ENCODE assay signal across 10 mouse cellular contexts in genomic region chr6:90773811-90774233, GRCm38 (mm10).
A peak's percentile ranks its signal among the peaks of the same experiment; 100 is the strongest.
DNase-seq lines count a peak whose midpoint lies in the region; ATAC-seq and TF ChIP-seq lines count a peak whose summit lies in the region.
"Had no signal": no experiment of that assay in that cellular context is flagged by ENCODE, and none has a peak within 500 bp of the region (broad histone marks: within the 10 kb centered on the region; RNA-seq: fewer than 3 reads in every experiment).

No protein-coding gene starts in this region.

- H3K79me2 ChIP-seq in liver, adult 2 months (ENCODE audit: control insufficient read depth, insufficient read depth, low read length): no peaks in the 10 kb centered on the region

- H3K9me3 ChIP-seq in forebrain, embryonic 16.5 days (ENCODE audit: control insufficient read depth, low read length): no peaks in the 10 kb centered on the region
- H3K9me3 ChIP-seq in forebrain, embryonic 12.5 days: 0 out of 2 replicates have a peak, but pooled peaks cover 3% of the 10 kb centered on the region
- peaks cover 3% of the 10 kb centered on the region; the same call in 1 of the 2 replicates for H3K9me3 ChIP-seq in liver, postnatal 0 days (ENCODE audit: low read length)
- H3K9me3 ChIP-seq in liver, embryonic 12.5 days (replicated peaks): no peaks in the 10 kb centered on the region

- H3K4me3 ChIP-seq in forebrain, embryonic 16.5 days (replicated peaks; ENCODE audit: low read length): no peak overlapping the region
- H3K4me3 ChIP-seq in forebrain, embryonic 12.5 days (replicated peaks): no peak overlapping the region
- no peak overlapping the region for H3K4me3 ChIP-seq in liver, adult 2 months (ENCODE audit: insufficient read depth, low read depth, low read length)
- H3K4me3 ChIP-seq in liver, postnatal 0 days (ENCODE audit: low read depth, low read length): no peak overlapping the region
- no peak overlapping the region for H3K4me3 ChIP-seq in liver, embryonic 12.5 days

- H3K36me3 ChIP-seq in forebrain, embryonic 16.5 days (ENCODE audit: control insufficient read depth, insufficient read depth): no peaks in the 10 kb centered on the region
- H3K36me3 ChIP-seq in forebrain, embryonic 12.5 days (replicated peaks): peaks cover 8% of the 10 kb centered on the region; the same call in 1 of the 2 replicates
- no peaks in the 10 kb centered on the region for H3K36me3 ChIP-seq in liver, adult 2 months (ENCODE audit: control insufficient read depth, insufficient read depth, low read length)
- H3K36me3 ChIP-seq in liver, postnatal 0 days (replicated peaks; ENCODE audit: insufficient read depth, low read length): no peaks in the 10 kb centered on the region
- H3K36me3 ChIP-seq in liver, embryonic 12.5 days: no peaks in the 10 kb centered on the region

- peak; percentile 47 for DNase-seq in liver, adult 2 months (ENCODE audit: extremely low read depth, low read depth, low spot score)
- no peak for DNase-seq in liver, postnatal 0 days
- peak; percentile 85 for DNase-seq in cerebellum, adult 9-10 months
- DNase-seq in heart, postnatal 10 days: peak; percentile 46 to 55
- no peak for DNase-seq in right cerebral cortex, postnatal 4 days
- DNase-seq: layer of hippocampus, postnatal 36 days had no signal

- TF ChIP-seq EP300 in liver, postnatal 0 days (IDR thresholded peaks at IDR 0.05; ENCODE audit: low read depth): no peak

- no peak overlapping the region for H3K9ac ChIP-seq in forebrain, embryonic 16.5 days (replicated peaks; ENCODE audit: low read depth, low read length)
- no peak overlapping the region for H3K9ac ChIP-seq in forebrain, embryonic 12.5 days
- H3K9ac ChIP-seq in liver, adult 2 months (ENCODE audit: low read depth, low read length): no peak overlapping the region
- H3K9ac ChIP-seq in liver, postnatal 0 days (replicated peaks): no peak overlapping the region
- H3K9ac ChIP-seq in liver, embryonic 12.5 days: no peak overlapping the region
- H3K9ac ChIP-seq: liver, embryonic 14.5 days had no signal

- no peaks in the 10 kb centered on the region for H3K27me3 ChIP-seq in forebrain, embryonic 16.5 days (replicated peaks; ENCODE audit: control insufficient read depth, insufficient read depth, low read length)
- H3K27me3 ChIP-seq in forebrain, embryonic 12.5 days: no peaks in the 10 kb centered on the region
- H3K27me3 ChIP-seq in liver, adult 2 months (ENCODE audit: control insufficient read depth, insufficient read depth, low read length): no peaks in the 10 kb centered on the region
- no peaks in the 10 kb centered on the region for H3K27me3 ChIP-seq in liver, postnatal 0 days (ENCODE audit: insufficient read depth, low read length)
- no peaks in the 10 kb centered on the region; the same call in 1 of the 2 replicates for H3K27me3 ChIP-seq in liver, embryonic 12.5 days (replicated peaks)

- intact Hi-C loops in heart, postnatal 10 days (cut with DNase I): no loop called here

- no peak for TF ChIP-seq CTCF in liver, adult 2 months (IDR thresholded peaks at IDR 0.05; ENCODE audit: low read depth, low read length)
- no peak for TF ChIP-seq CTCF in liver, postnatal 0 days (IDR thresholded peaks at IDR 0.05; ENCODE audit: low read depth)

- H3K4me1 ChIP-seq in forebrain, embryonic 16.5 days (replicated peaks; ENCODE audit: control insufficient read depth, insufficient read depth, low read length): peaks cover 4% of the 10 kb centered on the region
- H3K4me1 ChIP-seq in forebrain, embryonic 12.5 days: peaks cover 3% of the 10 kb centered on the region
- H3K4me1 ChIP-seq in liver, adult 2 months (ENCODE audit: control insufficient read depth, insufficient read depth, low read length): peaks cover 11% of the 10 kb centered on the region
- no peaks in the 10 kb centered on the region for H3K4me1 ChIP-seq in liver, postnatal 0 days (ENCODE audit: insufficient read depth)
- no peaks in the 10 kb centered on the region for H3K4me1 ChIP-seq in liver, embryonic 12.5 days

- TF ChIP-seq POLR2A in liver, adult 2 months (IDR thresholded peaks at IDR 0.05; ENCODE audit: extremely low read depth, insufficient read depth, low read length): no peak

- no peak overlapping the region for H3K4me2 ChIP-seq in forebrain, embryonic 16.5 days (ENCODE audit: low read length)
- H3K4me2 ChIP-seq in forebrain, embryonic 12.5 days: no peak overlapping the region
- no peak overlapping the region for H3K4me2 ChIP-seq in liver, postnatal 0 days (ENCODE audit: low read depth, low read length)
- no peak overlapping the region for H3K4me2 ChIP-seq in liver, embryonic 12.5 days

- 0 out of 2 replicates have a peak, but pooled peaks have one; percentile 28 for ATAC-seq in forebrain, embryonic 16.5 days
- ATAC-seq in forebrain, embryonic 12.5 days (ENCODE audit: low FRiP score): no peak
- ATAC-seq in liver, postnatal 0 days: no peak
- ATAC-seq in liver, embryonic 12.5 days: no peak

- H3K27ac ChIP-seq in forebrain, embryonic 16.5 days (ENCODE audit: low read length): no peak overlapping the region
- H3K27ac ChIP-seq in forebrain, embryonic 12.5 days: no peak overlapping the region
- no peak overlapping the region for H3K27ac ChIP-seq in liver, adult 2 months (replicated peaks; ENCODE audit: insufficient read depth, low read depth, low read length)
- H3K27ac ChIP-seq in liver, postnatal 0 days (ENCODE audit: low read depth): no peak overlapping the region
- H3K27ac ChIP-seq in liver, embryonic 12.5 days: no peak overlapping the region
- H3K27ac ChIP-seq: liver, embryonic 14.5 days had no signal

Comparison
In these comparisons a context has a peak if more than half of its experiments do, and no peak if none do; other contexts are left out.
1. DNase-seq: peak in liver, adult 2 months (single experiment), cerebellum, adult 9-10 months (single experiment) and heart, postnatal 10 days (2 of 2); none in liver, postnatal 0 days (single experiment) and right cerebral cortex, postnatal 4 days (single experiment).